Mouse (Mus musculus): ENCODE measurements around the gene Aig1.

DNA sequence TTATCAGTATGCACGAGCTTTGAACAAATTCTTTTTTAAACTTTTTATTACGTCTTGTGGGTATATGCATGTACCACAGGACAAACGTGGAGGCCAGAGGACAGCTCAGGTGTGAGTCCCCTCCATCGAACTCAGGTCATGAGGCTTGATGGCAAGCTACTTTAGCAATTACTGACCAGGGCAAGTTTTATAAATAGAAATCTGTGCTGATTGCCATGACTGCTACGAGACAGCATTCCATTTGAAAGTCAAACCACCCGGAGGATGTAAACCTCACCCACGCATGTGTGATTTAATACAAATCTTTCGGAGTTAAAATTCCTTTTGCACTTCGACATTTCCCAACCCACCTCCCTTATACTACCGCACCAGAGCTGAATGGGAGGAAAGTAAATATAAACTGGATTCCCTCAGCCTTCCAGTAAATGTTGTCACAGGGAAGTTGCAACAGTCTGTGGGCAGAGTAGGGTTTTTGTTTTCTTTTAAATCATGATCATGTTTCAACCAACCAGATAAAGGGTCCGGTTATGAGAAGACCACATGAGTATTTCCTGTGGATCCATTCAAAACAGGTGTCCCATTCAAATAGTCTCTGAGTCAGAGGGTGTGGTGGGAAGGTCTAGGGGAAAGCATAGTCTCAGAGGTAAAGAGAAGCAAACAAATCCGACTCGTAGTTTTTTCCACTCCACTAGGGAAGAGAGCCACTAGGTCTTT is 699 bp upstream of the Aig1 start:
- no peak for TF ChIP-seq CTCF (IDR thresholded peaks at IDR 0.05; ENCODE audit: low read depth)
- TF ChIP-seq EP300 (IDR thresholded peaks at IDR 0.05; ENCODE audit: low read depth) = no peak

All from liver, embryonic 14.5 days (tissue).